Mouse (Mus musculus) B cell, adult (primary cell): ENCODE data around the gene Hyal6. TPM values are rescaled to one million over a fixed set of nuclear protein-coding genes. Genes with fewer than 3 reads are reported as not detected.

Experiments used
- total RNA-seq: library from RNA; stranded (reverse); gene quantifications from 4 replicates; pipeline ENCODE4 v1.2.4, GENCODE M21; 2023; ENCODE audit not compliant: inconsistent age

Gene Hyal6
- total RNA-seq, result not detected in 4 replicates

DNA sequence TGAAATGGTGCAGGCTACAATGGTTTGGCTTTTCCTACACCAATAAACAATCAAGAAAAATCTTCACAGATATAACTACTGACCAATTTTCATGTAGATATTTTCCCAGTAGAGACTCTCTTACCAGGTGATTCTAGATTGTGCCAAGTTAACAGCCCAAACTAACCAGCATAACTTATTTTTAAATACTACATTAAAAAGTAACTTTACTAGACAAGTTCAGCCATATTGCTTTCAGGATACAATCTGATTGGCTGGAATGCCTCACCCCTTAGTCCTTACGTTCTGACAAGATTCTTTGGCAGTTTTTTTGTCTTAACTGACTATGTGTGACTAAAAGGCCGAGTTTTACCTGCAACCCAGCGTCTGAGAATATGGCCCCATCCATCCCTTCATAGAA lies at the start of gene Hyal6:
Hyal6 (plus strand) TSS at position 301 of the 400 bp plus-strand sequence.

DNA sequence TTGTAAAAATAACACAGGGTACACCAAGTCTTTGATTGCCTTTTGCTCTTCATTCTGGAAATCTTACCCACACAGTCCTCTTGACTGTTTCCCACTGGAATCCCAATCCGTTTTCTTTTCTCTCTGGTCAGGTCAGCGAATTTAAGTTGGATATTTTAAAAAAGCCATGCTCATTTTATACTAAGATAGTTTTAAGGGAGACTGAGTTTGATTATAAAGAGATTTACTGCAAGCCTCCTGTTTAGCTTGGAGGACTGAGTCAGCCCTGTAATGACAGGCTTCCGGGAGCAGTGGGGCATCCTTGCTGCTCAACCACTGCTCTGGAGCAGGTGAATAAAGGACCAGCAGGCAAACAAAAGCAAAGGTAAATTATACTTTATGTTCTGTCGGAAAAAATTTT lies 15.0 kb downstream of the Hyal6 start, which contains the start of gene Hyal4:
Hyal4 (plus strand) TSS at position 301 of the 400 bp plus-strand sequence.

DNA sequence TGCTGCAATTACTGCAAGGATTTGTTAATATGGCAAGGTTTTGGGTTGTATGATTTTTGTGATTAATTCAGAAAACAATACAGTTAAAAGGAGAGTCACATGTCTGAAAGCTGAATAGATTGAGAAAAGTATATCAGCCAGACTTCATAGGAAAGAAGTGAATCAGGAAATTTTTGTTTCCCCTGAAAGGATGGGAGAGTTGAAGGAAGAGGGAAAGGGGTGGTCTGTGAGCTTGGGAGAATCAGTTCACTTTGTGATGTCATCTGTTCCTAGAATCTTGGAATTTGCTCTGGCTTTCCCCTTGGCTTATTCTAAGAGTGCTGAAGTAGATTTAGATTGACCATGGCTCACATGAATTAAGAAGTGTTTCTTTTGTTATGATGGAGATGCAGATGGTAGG lies 57.8 kb downstream of the Hyal6 start, which contains the start of gene Spam1:
Spam1 (plus strand) TSS at position 301 of the 400 bp plus-strand sequence.

Other genes with a start within 250 kb of the Hyal6 start
- gene Iqub, start 218.2 kb upstream of the Hyal6 start, total RNA-seq, result 0.13 TPM in 1 of 4 replicates, not detected in the others
- gene Ndufa5, start 205.2 kb upstream of the Hyal6 start, total RNA-seq, result 38.6 to 45.9 TPM (median 43.5 TPM) in 4 replicates
- not detected in 4 replicates for gene Asb15, start 205.1 kb upstream of the Hyal6 start, total RNA-seq
- gene Lmod2, start 135.5 kb upstream of the Hyal6 start, total RNA-seq, result not detected in 4 replicates
- 47.5 to 53.7 TPM (median 50.2 TPM) in 4 replicates for gene Wasl, start 68.2 kb upstream of the Hyal6 start, total RNA-seq
- not detected in 4 replicates for gene Hyal4, start 15.1 kb downstream of the Hyal6 start, total RNA-seq
- gene Spam1, start 57.9 kb downstream of the Hyal6 start, total RNA-seq, result not detected in 4 replicates
- gene Hyal5, start 124.8 kb downstream of the Hyal6 start, total RNA-seq, result not detected in 4 replicates
- not detected in 4 replicates for gene Tmem229a, start 223.1 kb downstream of the Hyal6 start, total RNA-seq